In the genomic region with DNA sequence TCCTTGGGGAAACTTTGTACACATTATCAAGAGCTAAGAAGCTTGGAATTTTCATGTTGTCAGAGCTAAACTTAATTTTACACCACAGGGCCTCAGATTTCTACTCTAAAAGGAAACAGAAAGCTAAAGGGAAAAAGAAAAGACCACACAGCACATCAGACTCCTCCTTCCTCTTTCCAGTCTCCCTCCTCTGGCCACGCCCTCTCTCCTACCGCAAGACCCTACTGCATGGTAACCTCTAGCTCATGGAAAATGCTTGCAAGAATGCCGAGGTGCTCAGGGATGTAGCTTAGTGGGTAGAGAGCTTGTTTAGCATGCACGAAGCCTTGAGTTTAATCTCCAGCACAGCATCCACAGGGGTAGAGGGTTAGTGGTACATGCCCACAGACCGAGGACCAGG, we compare ENCODE assay signal across 11 mouse cellular contexts. TPM values are rescaled to one million over a fixed set of nuclear protein-coding genes. Genes with fewer than 3 reads are reported as not detected.
DNase-seq lines count a peak whose midpoint lies in the region; ATAC-seq and TF ChIP-seq lines count a peak whose summit lies in the region.
"Had no signal": no experiment of that assay in that cellular context is flagged by ENCODE, and none has a peak within 500 bp of the region (broad histone marks: within the 10 kb centered on the region; RNA-seq: fewer than 3 reads in every experiment).

No protein-coding gene starts in this region.

- no peaks in the 10 kb centered on the region; the same call in 1 of the 2 replicates for H3K4me1 ChIP-seq in lung, postnatal 0 days (ENCODE audit: insufficient read depth, low read depth, low read length)
- H3K4me1 ChIP-seq in hindbrain, embryonic 11.5 days (replicated peaks; ENCODE audit: control insufficient read depth, insufficient read depth, low read length) = no peaks in the 10 kb centered on the region
- H3K4me1 ChIP-seq: embryonic facial prominence, embryonic 12.5 days had no signal

- TF ChIP-seq EP300 in lung, postnatal 0 days (IDR thresholded peaks at IDR 0.05) = no peak

- no peak overlapping the region for H3K27ac ChIP-seq in lung, postnatal 0 days (ENCODE audit: low read length)
- no peak overlapping the region for H3K27ac ChIP-seq in hindbrain, embryonic 11.5 days (ENCODE audit: low read depth, low read length)
- H3K27ac ChIP-seq: embryonic facial prominence, embryonic 12.5 days; hindbrain, embryonic 13.5 days; midbrain, embryonic 13.5 days had no signal

- no peak overlapping the region for H3K9ac ChIP-seq in lung, postnatal 0 days (replicated peaks; ENCODE audit: low read depth)
- no peak overlapping the region for H3K9ac ChIP-seq in hindbrain, embryonic 11.5 days (ENCODE audit: low read depth, low read length)
- H3K9ac ChIP-seq: embryonic facial prominence, embryonic 12.5 days; hindbrain, embryonic 13.5 days; midbrain, embryonic 13.5 days had no signal

- no peak for TF ChIP-seq CTCF in lung, postnatal 0 days (IDR thresholded peaks at IDR 0.05)

- H3K4me2 ChIP-seq in lung, postnatal 0 days (replicated peaks; ENCODE audit: low read depth, low read length) = no peak overlapping the region
- H3K4me2 ChIP-seq in hindbrain, embryonic 11.5 days (replicated peaks; ENCODE audit: low read depth, low read length) = no peak overlapping the region
- H3K4me2 ChIP-seq: embryonic facial prominence, embryonic 12.5 days; hindbrain, embryonic 13.5 days; midbrain, embryonic 13.5 days had no signal

- peak; percentile 38 for DNase-seq in lung, postnatal 25 days (ENCODE audit: low spot score)
- DNase-seq in lung, postnatal 0 days (ENCODE audit: low spot score) = no peak
- DNase-seq in R1 (ENCODE audit: low read depth, low spot score) = peak; percentile 70
- DNase-seq in induced T-regulatory cell, adult 2 months (ENCODE audit: low read depth) = peak; percentile 79
- peak; percentile 30 for DNase-seq in thymus, postnatal 25 days
- DNase-seq in layer of hippocampus, adult 8-10 months (ENCODE audit: low spot score in 2 of 2) = no peak
- no peak for DNase-seq in hindbrain, embryonic 11.5 days (ENCODE audit: low spot score)
- DNase-seq: kidney, postnatal 4 days had no signal

- no peak for ATAC-seq in lung, postnatal 0 days
- ATAC-seq in hindbrain, embryonic 11.5 days (ENCODE audit: low FRiP score) = no peak
- ATAC-seq: midbrain, embryonic 13.5 days had no signal

- H3K9me3 ChIP-seq in lung, postnatal 0 days (ENCODE audit: low read length) = no peaks in the 10 kb centered on the region
- no peaks in the 10 kb centered on the region for H3K9me3 ChIP-seq in hindbrain, embryonic 11.5 days (ENCODE audit: control insufficient read depth, low read length)
- H3K9me3 ChIP-seq: hindbrain, embryonic 13.5 days; midbrain, embryonic 13.5 days had no signal

- H3K27me3 ChIP-seq in lung, postnatal 0 days (replicated peaks; ENCODE audit: insufficient read depth, low read length) = no peaks in the 10 kb centered on the region
- H3K27me3 ChIP-seq in hindbrain, embryonic 11.5 days (ENCODE audit: control insufficient read depth, insufficient read depth, low read length) = no peaks in the 10 kb centered on the region
- H3K27me3 ChIP-seq: embryonic facial prominence, embryonic 12.5 days; hindbrain, embryonic 13.5 days; midbrain, embryonic 13.5 days had no signal

- no peak overlapping the region for H3K4me3 ChIP-seq in lung, postnatal 0 days (ENCODE audit: low read depth, low read length)
- no peak overlapping the region for H3K4me3 ChIP-seq in hindbrain, embryonic 11.5 days (ENCODE audit: low read depth, low read length)
- H3K4me3 ChIP-seq: embryonic facial prominence, embryonic 12.5 days; hindbrain, embryonic 13.5 days; midbrain, embryonic 13.5 days had no signal

- no peaks in the 10 kb centered on the region for H3K36me3 ChIP-seq in lung, postnatal 0 days (ENCODE audit: insufficient read depth, low read length)
- no peaks in the 10 kb centered on the region for H3K36me3 ChIP-seq in hindbrain, embryonic 11.5 days (ENCODE audit: control insufficient read depth, insufficient read depth, low read length)
- H3K36me3 ChIP-seq: embryonic facial prominence, embryonic 12.5 days; hindbrain, embryonic 13.5 days; midbrain, embryonic 13.5 days had no signal

- WGBS in lung, postnatal 0 days = 66% methylated on average over 5 of the region's 5 CpGs
- WGBS in hindbrain, embryonic 11.5 days = 87% methylated on average over 5 of the region's 5 CpGs

RNA-seq across cellular contexts. Expression of a gene that starts 24.0 kb away (rescaled TPM):
- polyA plus RNA-seq in lung, postnatal 0 days (2015; fragmentation: Nextera tagmentation; extraction: Ambion mirVana) = 43.8 and 44.6 TPM in 2 replicates
- total RNA-seq in layer of hippocampus, adult 8-10 months (2022) = 100 to 1,000 TPM in 2 of 4 experiments, 10 to 100 TPM in 2; 90.8 to 103 (median 98.5) TPM
- 55.0 and 63.8 TPM in 2 replicates for polyA plus RNA-seq in hindbrain, embryonic 11.5 days (2014; fragmentation: Nextera tagmentation; extraction: Ambion mirVana)

RNA-seq across cellular contexts. Expression of a gene that starts 24.9 kb away (rescaled TPM):
- polyA plus RNA-seq in lung, postnatal 0 days (2015; fragmentation: Nextera tagmentation; extraction: Ambion mirVana) = 38.4 and 43.8 TPM in 2 replicates
- 10 to 100 TPM; 21.0 to 24.7 (median 22.3) TPM for total RNA-seq in layer of hippocampus, adult 8-10 months (2022)
- polyA plus RNA-seq in hindbrain, embryonic 11.5 days (2014; fragmentation: Nextera tagmentation; extraction: Ambion mirVana) = 46.4 and 53.8 TPM in 2 replicates

Comparison
In these comparisons a context has a peak if more than half of its experiments do, and no peak if none do; other contexts are left out.
1. DNase-seq: peak in lung, postnatal 25 days (single experiment), R1 (single experiment), induced T-regulatory cell, adult 2 months (single experiment) and thymus, postnatal 25 days (single experiment); none in lung, postnatal 0 days (single experiment), layer of hippocampus, adult 8-10 months (0 of 2) and hindbrain, embryonic 11.5 days (single experiment).